Mouse (Mus musculus) neural tube, embryonic 11.5 days (tissue): ENCODE measurements at regions not wholly inside any gene's neighbourhood (a gene's known extent, or its start where the extent isn't known, plus 50 kb on each side); places are given as distances from the start of the nearest gene placed in this dataset.
A peak's percentile ranks its signal among the peaks of the same experiment; 100 is the strongest.

ENCODE experiments used
- ATAC-seq: fragments of 200-750 bp; cut with Nextera tagmentation; 2 replicates; pipeline ENCODE4 v1.8.0; 2017; ENCODE audit warnings: moderate number of reproducible peaks, mild to moderate bottlenecking, moderate TSS enrichment, moderate library complexity; ENCODE audit not compliant: insufficient read depth, low FRiP score, low TSS enrichment
- DNase-seq: peaks from one replicate; pipeline ENCODE4 v3.0.0-alpha.2; 2015; ENCODE audit warnings: low spot score
- H3K27ac ChIP-seq: fragments of 300-500 bp; sonication (generic); 2 replicates; pipeline ENCODE4 v1.5.1; 2014; ENCODE audit warnings: low read depth, mild to moderate bottlenecking, low read length
- H3K27me3 ChIP-seq: fragments of 300-500 bp; sonication (generic); 2 replicates; pipeline ENCODE4 v1.6.1; 2014; ENCODE audit warnings: mild to moderate bottlenecking, low read length, mixed read lengths; ENCODE audit not compliant: control insufficient read depth, insufficient read depth
- H3K36me3 ChIP-seq: fragments of 300-500 bp; sonication (generic); 2 replicates; pipeline ENCODE4 v1.6.1; 2014; ENCODE audit warnings: mild to moderate bottlenecking, low read length, moderate library complexity, mixed read lengths; ENCODE audit not compliant: control insufficient read depth, insufficient read depth
- H3K4me1 ChIP-seq: fragments of 300-500 bp; sonication (generic); 2 replicates; pipeline ENCODE4 v1.6.1; 2014; ENCODE audit warnings: low read length, mixed read lengths; ENCODE audit not compliant: control insufficient read depth, insufficient read depth
- H3K4me2 ChIP-seq: fragments of 300-500 bp; sonication (generic); 2 replicates; pipeline ENCODE4 v1.6.1; 2014; ENCODE audit warnings: low read depth, mild to moderate bottlenecking, moderate library complexity
- H3K4me3 ChIP-seq: fragments of 300-500 bp; sonication (generic); 2 replicates; pipeline ENCODE4 v1.5.1; 2014; ENCODE audit warnings: low read depth, low read length
- H3K9ac ChIP-seq: fragments of 300-500 bp; sonication (generic); 2 replicates; pipeline ENCODE4 v1.6.1; 2014; ENCODE audit warnings: mild to moderate bottlenecking, low read length
- H3K9me3 ChIP-seq: fragments of 300-500 bp; sonication (generic); 2 replicates; pipeline ENCODE4 v1.6.1; 2016; ENCODE audit warnings: low read length; ENCODE audit not compliant: control insufficient read depth
- WGBS: fragments of 180-500 bp; shearing (Covaris S2); extraction: QIAGEN DNeasy Blood & Tissue Kit; methylation state at CpG from one replicate; pipeline ENCODE4 v1.1.7; 2014; 5-methylcytosine and 5-hydroxymethylcytosine counted together

- WGBS = 88% methylated on average over 3 of the region's 3 CpGs
- DNase-seq (no peak), ATAC-seq (no peak)
- Histone ChIP-seq H3K9ac (no peak overlapping the region), H3K4me3 (no peak overlapping the region), H3K4me1 (no peaks in the 10 kb centered on the region), H3K36me3 (no peaks in the 10 kb centered on the region), H3K27ac (no peak overlapping the region), H3K4me2 (no peak overlapping the region), H3K27me3 (no peaks in the 10 kb centered on the region), H3K9me3 (no peaks in the 10 kb centered on the region)
Measured at GRCm38 (mm10) chr14:90246042-90246441, 1774.8 kb upstream of the Pcdh20 start.

- Histone ChIP-seq H3K36me3 (no peaks in the 10 kb centered on the region), H3K4me3 (no peak overlapping the region), H3K9ac (no peak overlapping the region), H3K27ac (no peak overlapping the region), H3K4me1 (no peaks in the 10 kb centered on the region), H3K4me2 (no peak overlapping the region), H3K27me3 (no peaks in the 10 kb centered on the region), H3K9me3 (no peaks in the 10 kb centered on the region)
- WGBS = 68% methylated on average over 5 of the region's 5 CpGs
- DNase-seq (no peak), ATAC-seq (0 out of 2 replicates have a peak, but pooled peaks have one; percentile 18)
Measured at GRCm38 (mm10) chr14:90232661-90233060, 1761.5 kb upstream of the Pcdh20 start.

DNA sequence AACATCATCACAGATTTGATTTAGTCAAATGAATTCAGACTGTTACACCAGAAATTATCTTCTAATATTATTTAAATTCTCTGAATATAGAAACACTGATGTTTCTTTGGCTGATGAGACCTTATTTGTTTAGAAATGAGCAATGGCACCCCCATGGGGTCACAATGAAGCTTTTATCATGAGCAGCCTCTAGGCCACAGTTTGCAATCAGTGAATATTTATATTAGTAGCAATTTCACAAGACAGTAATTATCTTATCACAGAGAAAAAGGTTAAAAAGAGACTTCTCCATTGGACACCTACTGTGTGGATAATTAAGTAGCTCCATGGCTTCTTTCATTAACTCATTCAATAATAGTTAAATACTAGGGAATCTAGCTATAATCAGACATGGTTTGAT lies 1729.1 kb upstream of the Pcdh20 start:
- no peaks in the 10 kb centered on the region for H3K36me3 ChIP-seq
- ATAC-seq (no peak), DNase-seq (no peak)
- H3K9me3 ChIP-seq = no peaks in the 10 kb centered on the region
- H3K9ac ChIP-seq = no peak overlapping the region
- H3K4me1 ChIP-seq = no peaks in the 10 kb centered on the region
- H3K4me3 ChIP-seq = no peak overlapping the region
- H3K27ac ChIP-seq = no peak overlapping the region
- H3K27me3 ChIP-seq = no peaks in the 10 kb centered on the region
- no peak overlapping the region for H3K4me2 ChIP-seq

DNA sequence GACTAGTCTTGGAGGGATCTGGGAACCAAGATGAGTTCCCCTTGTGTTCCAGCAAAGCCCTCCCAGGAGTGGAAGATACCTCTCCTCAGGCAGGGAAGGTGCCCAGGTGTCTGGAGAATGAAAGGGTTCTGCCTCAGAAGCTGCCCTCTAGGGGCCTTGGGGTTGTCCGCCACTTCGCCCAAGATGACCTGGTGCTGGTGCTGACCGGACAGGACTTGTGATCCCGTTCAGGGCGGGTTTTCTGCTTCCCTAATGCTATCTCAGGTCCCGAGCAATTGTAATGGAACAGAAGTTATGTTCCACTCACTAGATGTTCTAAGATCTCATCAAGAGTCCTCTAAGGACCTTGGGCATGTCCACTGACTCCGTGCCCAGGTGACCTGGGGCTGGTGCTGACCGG lies 1726.6 kb upstream of the Pcdh20 start:
- 92% methylated on average over 8 of the region's 8 CpGs for whole genome bisulfite sequencing
- ATAC-seq (no peak), DNase-seq (no peak)
- Histone ChIP-seq H3K4me1 (no peaks in the 10 kb centered on the region), H3K4me2 (no peak overlapping the region), H3K9ac (no peak overlapping the region), H3K36me3 (no peaks in the 10 kb centered on the region), H3K9me3 (no peaks in the 10 kb centered on the region), H3K27me3 (no peaks in the 10 kb centered on the region), H3K4me3 (no peak overlapping the region), H3K27ac (no peak overlapping the region)

GRCm38 (mm10) chr14:90172729-90173128 lies 1701.5 kb upstream of the Pcdh20 start:
- Histone ChIP-seq H3K9ac (no peak overlapping the region), H3K4me3 (no peak overlapping the region), H3K4me1 (no peaks in the 10 kb centered on the region), H3K36me3 (no peaks in the 10 kb centered on the region), H3K27ac (no peak overlapping the region), H3K9me3 (no peaks in the 10 kb centered on the region), H3K4me2 (no peak overlapping the region), H3K27me3 (no peaks in the 10 kb centered on the region)
- 82% methylated on average over 3 of the region's 3 CpGs for WGBS
- DNase-seq = no peak
- ATAC-seq = no peak
